Comparison of ENCODE assay signal across 11 mouse cellular contexts in the genomic region with DNA sequence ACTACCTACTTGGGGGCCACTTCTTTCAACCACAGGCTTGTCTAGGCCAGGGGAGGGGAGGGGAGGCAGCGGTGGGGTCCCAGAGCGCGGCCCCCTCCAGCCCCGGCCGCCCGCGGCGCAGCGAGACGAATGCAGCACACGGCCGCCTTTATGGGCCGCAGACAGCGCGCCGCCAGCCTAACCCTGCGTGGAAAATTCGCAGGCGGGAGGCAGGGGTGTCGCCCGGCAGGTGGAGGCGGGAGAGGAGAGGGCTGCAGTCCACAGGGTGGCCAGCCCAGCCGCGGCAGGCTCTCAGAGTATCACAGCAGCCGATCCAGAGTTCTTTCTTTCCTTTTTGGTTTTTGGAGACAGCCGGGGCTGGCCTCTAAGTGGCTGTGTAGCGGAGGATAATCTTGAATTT. TPM values are rescaled to one million over a fixed set of nuclear protein-coding genes. Genes with fewer than 3 reads are reported as not detected.
A peak's percentile ranks its signal among the peaks of the same experiment; 100 is the strongest.
DNase-seq lines count a peak whose midpoint lies in the region; ATAC-seq lines count a peak whose summit lies in the region.
"Had no signal": no experiment of that assay in that cellular context is flagged by ENCODE, and none has a peak within 500 bp of the region (broad histone marks: within the 10 kb centered on the region; RNA-seq: fewer than 3 reads in every experiment).

No protein-coding gene starts in this region.

- H3K27ac ChIP-seq in neural tube, embryonic 11.5 days (ENCODE audit: low read depth, low read length), result no peak overlapping the region
- H3K27ac ChIP-seq in liver, embryonic 13.5 days, result no peak overlapping the region
- H3K27ac ChIP-seq: macrophage had no signal

- peak; percentile 56 for DNase-seq in embryo, embryonic 11 days
- no peak for DNase-seq in embryo, embryonic 9.5 days (ENCODE audit: extremely low spot score)
- no peak for DNase-seq in neural tube, embryonic 11.5 days (ENCODE audit: low spot score)
- no peak for DNase-seq in neural tube, embryonic 10.5 days (ENCODE audit: extremely low spot score, low spot score)
- DNase-seq in liver, embryonic 13.5 days, result no peak
- no peak for DNase-seq in urinary bladder, postnatal 4 days (ENCODE audit: low spot score in 2 of 2)
- DNase-seq in left cerebral cortex, adult 8-10 months (ENCODE audit: low spot score in 2 of 2), result no peak
- DNase-seq in thymus, adult 18-20 months, result no peak
- DNase-seq: cerebellum, adult 11-12 months; gastrocnemius, postnatal 36 days had no signal

- peaks cover 13% of the 10 kb centered on the region for H3K4me1 ChIP-seq in neural tube, embryonic 11.5 days (ENCODE audit: control insufficient read depth, insufficient read depth, low read length)
- H3K4me1 ChIP-seq in liver, embryonic 13.5 days (replicated peaks), result peaks cover 13% of the 10 kb centered on the region

- no peaks in the 10 kb centered on the region for H3K27me3 ChIP-seq in neural tube, embryonic 11.5 days (ENCODE audit: control insufficient read depth, insufficient read depth, low read length)
- peaks cover 41% of the 10 kb centered on the region for H3K27me3 ChIP-seq in liver, embryonic 13.5 days

- peak overlapping the region; percentile 38 for H3K4me2 ChIP-seq in neural tube, embryonic 11.5 days (ENCODE audit: low read depth)
- H3K4me2 ChIP-seq in liver, embryonic 13.5 days, result peak overlapping the region; percentile 32

- peak; percentile 38; the same call in 1 of the 2 replicates for ATAC-seq in neural tube, embryonic 11.5 days (ENCODE audit: insufficient read depth, low FRiP score, low TSS enrichment)
- no peak for ATAC-seq in liver, embryonic 13.5 days (ENCODE audit: low read depth)

- no peaks in the 10 kb centered on the region for H3K36me3 ChIP-seq in neural tube, embryonic 11.5 days (ENCODE audit: control insufficient read depth, insufficient read depth, low read length)
- H3K36me3 ChIP-seq in liver, embryonic 13.5 days, result no peaks in the 10 kb centered on the region

- 7% methylated on average over 27 of the region's 27 CpGs for WGBS in neural tube, embryonic 11.5 days
- WGBS in liver, embryonic 13.5 days (ENCODE audit: insufficient replicate concordance), result 13% methylated on average over 27 of the region's 27 CpGs

- H3K4me3 ChIP-seq in neural tube, embryonic 11.5 days (ENCODE audit: low read depth, low read length), result no peak overlapping the region
- H3K4me3 ChIP-seq in liver, embryonic 13.5 days (replicated peaks), result no peak overlapping the region

- H3K9me3 ChIP-seq in neural tube, embryonic 11.5 days (ENCODE audit: control insufficient read depth, low read length), result no peaks in the 10 kb centered on the region
- H3K9me3 ChIP-seq in liver, embryonic 13.5 days (replicated peaks), result no peaks in the 10 kb centered on the region

- peak overlapping the region; percentile 60 for H3K9ac ChIP-seq in neural tube, embryonic 11.5 days (ENCODE audit: low read length)
- H3K9ac ChIP-seq in liver, embryonic 13.5 days, result no peak overlapping the region

RNA-seq across cellular contexts. Expression of a gene that starts 21.4 kb away (rescaled TPM):
- 32.3 and 39.7 TPM in 2 replicates for polyA plus RNA-seq in neural tube, embryonic 11.5 days (2014; fragmentation: Nextera tagmentation; extraction: Ambion mirVana)
- polyA plus RNA-seq in liver, embryonic 13.5 days (2015; fragmentation: Nextera tagmentation; extraction: Ambion mirVana), result 1.8 and 2.5 TPM in 2 replicates
- under 1 TPM; 0.48 to 0.93 (median 0.70) TPM for total RNA-seq in left cerebral cortex, adult 8-10 months (2022)
- polyA plus RNA-seq: macrophage had no signal
